Mouse (Mus musculus) small intestine, adult 2 months (tissue): ENCODE data around the gene Tab1.

Experiments used
- CTCF ChIP-seq: fragments of 200-500 bp; IDR thresholded peaks from 2 replicates; pipeline ENCODE4 v1.5.1; 2012; ENCODE audit warnings: low read depth, mild to moderate bottlenecking, control low read depth, inconsistent platforms, low read length, moderate library complexity, mixed read lengths; ENCODE audit not compliant: insufficient replicate concordance, insufficient read length; ENCODE audit errors: extremely low read depth
- POLR2A ChIP-seq: fragments of 200-500 bp; IDR thresholded peaks from 2 replicates; pipeline ENCODE4 v1.6.1; 2012; ENCODE audit warnings: low read depth, mild to moderate bottlenecking, control low read depth, inconsistent platforms, low read length, moderate library complexity

GRCm38 (mm10) chr15:80097999-80098461 lies 34.9 kb upstream of the Tab1 start:
- TF ChIP-seq CTCF (no peak), POLR2A (no peak)
